Mouse (Mus musculus) adrenal gland, postnatal 25 days (tissue): ENCODE measurements around the gene Cfap52. TPM values are rescaled to one million over a fixed set of nuclear protein-coding genes. Genes with fewer than 3 reads are reported as not detected.
A peak's percentile ranks its signal among the peaks of the same experiment; 100 is the strongest.

Experiments used
- DNase-seq: peaks from one replicate; pipeline ENCODE4 v3.0.0; 2021; ENCODE audit warnings: mixed read lengths
- long read RNA-seq: library from polyadenylated mRNA; stranded (forward); transcript quantifications from one replicate; pipeline ENCODE4 v2.0.0, GENCODE M21; 2021
- total RNA-seq: library from RNA; stranded (reverse); gene quantifications from 2 replicates; pipeline ENCODE4 v1.2.3, GENCODE M21; 2021

Cfap52 gene
- not detected in 2 replicates for total RNA-seq
- long read RNA-seq = 0 reads

DNA sequence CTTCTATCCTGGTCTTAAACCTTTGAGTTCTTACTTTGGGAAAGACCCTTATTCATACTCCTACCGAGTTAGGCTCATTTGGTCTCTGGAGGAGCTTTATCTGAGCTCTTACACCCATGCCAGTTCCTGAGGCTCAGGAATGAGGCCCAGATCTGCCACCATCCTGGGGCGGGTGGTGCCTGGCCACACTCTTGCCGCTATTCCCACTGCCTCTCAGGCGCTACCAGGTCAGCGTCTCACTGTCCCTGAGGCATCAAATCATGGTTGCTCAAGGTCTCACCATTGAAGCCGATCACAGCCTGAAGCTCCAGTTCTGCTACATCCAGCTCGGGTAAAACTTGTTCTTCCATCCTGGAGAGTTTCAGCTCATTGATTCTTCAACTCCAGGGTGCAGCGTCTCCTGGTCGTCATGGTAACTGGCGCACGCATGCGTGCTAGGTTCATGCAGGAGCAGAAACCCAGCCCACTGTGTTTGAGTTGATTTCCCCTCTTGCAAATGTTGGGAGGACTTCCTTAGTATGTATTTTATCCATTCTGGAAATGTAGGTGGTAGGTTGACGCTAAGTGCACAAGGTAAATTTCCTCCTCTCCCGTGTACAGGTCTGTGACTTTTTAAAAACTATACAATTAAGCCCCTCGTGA lies at the start of gene Cfap52:
TSS of gene Cfap52 (minus strand) at position 410 of the 642 bp plus-strand sequence.
- DNase-seq = peak; percentile 88

DNA sequence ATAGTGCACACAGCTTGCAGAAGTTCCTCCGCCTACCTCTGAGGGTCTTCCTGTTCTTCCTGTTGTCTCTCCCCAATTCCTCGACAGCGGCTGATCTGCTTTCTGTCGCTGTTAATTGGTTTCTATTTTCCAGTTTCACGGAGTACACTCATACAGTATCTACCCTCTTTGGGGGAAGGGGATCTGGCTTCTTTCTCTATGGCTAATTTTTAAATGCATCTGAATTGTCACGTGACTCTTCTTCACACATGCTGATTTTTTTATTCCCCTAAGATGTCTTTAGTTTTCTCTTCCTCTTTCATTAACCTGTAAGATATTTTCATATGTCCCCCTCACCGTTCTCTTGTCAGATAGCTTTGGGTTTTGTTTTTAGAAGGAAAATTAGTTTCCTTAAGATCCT lies 46.8 kb upstream of the Cfap52 start:
- no peak for DNase-seq

DNA sequence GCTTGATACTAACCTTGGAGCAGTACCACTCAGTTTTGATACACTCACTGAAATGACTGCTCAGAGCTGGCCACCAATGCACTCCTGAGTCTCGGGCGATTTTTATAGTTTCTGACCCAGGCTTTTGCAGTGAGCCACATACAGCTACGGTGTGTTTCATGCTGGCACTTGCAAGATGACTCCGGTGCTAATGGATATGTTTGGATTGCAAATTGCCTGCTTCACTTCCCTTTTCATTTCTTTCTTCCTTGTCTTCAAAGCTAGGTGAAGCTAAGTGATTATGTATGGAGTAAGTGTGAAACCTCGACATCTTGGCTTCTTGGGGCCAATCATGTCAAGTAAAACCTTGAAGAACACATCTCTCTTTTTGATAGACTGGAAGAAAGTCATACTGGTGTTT lies 43.9 kb upstream of the Cfap52 start:
- DNase-seq = no peak

DNA sequence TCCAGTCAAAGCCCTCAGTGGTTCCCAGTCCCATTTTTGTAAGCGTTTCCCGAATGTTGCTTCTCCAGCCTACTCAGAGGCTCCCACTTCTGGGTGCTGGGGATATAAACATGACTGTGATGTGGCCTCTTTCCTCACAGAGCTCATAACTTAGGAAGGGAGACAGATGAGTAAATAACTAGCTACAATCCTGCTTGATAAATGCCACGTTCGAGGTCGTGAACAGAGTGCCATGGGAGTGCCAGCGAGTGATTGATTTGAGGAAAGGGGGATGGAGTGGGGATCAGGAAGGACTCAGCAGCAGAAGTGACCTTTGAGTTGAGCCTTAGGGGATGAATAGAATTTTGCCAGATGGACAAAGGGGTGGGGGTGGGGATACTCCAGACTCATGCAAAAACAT lies 42.2 kb upstream of the Cfap52 start:
- DNase-seq = peak; percentile 16

DNA sequence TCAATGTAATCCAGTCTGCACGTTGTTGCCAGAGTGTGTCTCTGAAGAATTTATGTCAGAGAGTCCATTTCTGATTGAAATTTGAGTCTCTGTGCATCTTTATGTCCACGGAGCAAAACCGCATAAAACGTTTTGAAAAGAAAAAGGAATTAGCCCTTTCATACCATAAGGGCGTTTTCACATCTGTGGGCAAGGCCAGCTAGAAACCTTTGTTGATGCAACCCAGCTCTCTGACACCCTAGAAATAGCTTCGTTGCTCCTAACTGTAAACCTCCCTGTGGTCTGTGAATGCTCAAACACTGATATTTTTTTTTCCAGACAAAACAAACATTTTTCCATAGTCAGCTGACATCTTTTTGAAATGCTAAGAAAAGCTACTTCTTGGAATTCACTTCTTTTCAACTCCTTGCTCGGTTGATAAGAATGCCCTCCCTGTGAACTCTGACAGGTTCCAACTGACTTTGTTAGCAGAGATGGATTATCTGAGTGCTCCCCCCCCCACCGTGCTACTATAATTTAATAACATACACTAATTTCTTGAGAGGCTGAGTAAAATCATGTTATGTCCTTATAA lies 40.9 kb upstream of the Cfap52 start:
- DNase-seq = no peak

DNA sequence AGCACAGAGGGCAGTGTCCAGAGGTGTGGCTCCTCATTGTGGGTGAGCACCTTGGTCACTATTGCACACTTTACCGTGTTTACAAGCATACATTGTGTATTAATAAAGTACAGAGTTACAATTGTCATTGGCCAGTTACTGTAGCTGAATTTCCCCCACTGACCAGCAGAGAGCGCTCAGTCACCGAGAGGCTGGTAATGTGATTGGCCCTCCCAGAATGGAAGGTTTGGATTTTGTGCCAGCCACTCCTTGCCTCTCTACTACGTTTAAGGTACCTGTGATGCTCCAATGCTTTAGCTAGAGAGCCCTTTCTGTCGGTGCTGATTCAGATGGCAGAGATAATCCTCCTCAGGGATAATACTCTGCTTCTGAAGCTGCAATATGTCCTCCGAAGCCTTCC lies 38.7 kb upstream of the Cfap52 start:
- DNase-seq = peak; percentile 73

DNA sequence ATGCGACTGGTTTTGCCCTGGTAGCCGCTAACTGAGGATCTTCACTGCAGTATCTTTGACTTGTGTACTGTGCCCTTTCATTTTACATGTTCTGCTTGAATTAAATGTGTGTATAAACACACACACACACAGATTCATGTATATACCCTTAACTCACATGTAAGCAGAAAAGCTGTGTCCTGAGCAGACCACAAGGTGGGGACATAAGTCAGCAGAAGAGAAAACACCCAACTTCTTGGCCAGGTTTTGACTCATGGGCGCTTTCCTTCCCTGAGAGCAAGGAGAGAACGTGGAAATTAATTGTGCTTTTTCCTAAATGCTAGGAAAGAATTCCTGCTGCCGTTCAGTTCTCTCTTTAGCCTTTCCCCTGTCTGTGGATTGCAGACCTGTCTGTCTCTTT lies 34.2 kb upstream of the Cfap52 start:
- DNase-seq = no peak

DNA sequence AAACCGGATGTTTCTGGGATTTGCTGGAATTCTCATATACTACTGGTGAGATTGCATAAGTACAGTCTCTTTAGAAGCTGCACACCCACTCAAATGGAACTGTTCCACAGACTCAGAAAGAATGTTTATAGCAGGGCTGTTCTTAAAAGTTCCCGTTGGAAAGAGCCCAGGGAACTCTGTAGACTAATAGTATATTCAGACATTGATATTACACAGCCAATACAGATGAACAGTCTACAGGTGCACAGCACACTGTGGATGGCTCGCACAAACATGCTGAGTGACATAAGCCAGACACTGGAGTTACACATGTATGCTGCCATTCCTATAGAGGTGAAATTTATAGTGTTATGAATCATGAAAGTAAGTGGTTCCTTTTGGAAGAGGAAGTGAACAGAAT lies 33.5 kb upstream of the Cfap52 start:
- DNase-seq = no peak

DNA sequence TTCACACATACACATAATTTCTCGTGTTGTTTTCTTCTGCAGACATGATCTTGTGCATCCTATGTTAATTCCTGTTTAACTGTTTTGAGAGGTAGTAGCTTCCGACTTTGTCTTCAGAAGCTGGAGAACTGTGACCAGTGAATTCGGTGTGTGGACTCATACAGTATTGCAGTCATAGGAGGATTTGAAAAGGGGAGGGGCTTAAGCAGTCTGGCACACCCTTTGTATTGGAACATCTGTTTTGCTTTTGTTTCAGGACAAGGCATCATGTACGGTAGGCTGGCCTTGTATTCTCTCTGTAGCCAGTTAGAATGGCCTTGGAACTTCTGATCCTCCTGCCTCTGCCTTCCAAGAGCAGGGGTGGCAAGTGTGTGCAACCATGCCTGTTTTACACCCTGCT lies 30.5 kb upstream of the Cfap52 start:
- no peak for DNase-seq

DNA sequence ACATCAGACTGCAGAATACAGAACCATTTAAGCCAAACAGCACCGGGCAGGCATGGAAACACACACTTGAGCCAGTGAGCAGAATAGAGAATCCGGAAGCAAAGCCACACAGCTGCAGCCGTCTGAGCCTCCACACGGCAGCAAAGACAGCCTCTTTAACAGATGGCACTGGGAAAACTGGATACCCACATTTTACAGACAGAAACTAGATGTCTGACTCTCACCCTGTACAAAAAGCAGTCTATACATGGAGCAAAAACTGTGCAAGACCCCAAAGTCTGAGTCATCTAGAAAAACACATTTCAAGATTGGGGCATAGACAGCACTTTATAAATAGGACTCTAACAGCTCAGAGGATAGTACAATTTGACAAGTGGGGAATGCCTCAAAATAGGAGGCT lies 25.8 kb upstream of the Cfap52 start:
- no peak for DNase-seq

DNA sequence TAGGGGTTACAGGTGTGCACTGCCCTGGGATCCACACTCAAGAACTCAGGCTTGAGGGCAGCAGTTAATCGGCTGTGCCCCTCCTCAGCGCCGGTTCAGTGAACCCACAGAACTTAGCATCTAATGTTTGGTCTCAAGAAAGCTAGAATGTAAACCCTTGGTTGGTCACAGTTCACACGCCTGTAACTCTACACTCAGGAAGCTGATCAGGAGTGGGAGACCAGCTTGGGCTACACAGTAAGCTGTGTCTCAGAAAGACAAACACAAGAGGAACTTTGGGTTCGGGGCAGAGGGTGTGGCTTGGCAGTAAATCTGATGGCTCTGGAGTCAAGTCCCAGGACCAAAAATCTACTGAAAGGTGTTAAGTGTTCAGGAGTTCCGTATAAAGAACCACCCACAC lies 18.1 kb upstream of the Cfap52 start:
- no peak for DNase-seq

DNA sequence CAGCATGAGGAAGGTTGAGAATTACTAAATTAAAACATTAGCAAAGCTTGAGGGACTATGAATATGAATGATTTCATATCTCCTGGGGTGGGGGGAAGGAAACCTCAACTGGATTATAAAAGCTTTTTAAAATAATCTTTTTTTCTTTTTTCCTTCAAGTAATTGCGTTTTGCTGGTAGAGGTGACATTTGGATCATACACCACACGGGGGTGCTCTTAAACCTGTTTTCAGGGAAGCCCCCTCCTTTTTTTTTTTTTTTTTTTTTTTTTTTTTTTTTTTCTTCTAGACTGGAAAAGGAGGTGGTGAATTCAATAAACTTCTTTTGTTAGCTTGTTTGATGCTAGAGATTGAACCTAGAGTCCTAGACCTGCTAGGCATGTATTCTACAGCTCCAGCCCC lies 9.8 kb upstream of the Cfap52 start:
- no peak for DNase-seq

DNA sequence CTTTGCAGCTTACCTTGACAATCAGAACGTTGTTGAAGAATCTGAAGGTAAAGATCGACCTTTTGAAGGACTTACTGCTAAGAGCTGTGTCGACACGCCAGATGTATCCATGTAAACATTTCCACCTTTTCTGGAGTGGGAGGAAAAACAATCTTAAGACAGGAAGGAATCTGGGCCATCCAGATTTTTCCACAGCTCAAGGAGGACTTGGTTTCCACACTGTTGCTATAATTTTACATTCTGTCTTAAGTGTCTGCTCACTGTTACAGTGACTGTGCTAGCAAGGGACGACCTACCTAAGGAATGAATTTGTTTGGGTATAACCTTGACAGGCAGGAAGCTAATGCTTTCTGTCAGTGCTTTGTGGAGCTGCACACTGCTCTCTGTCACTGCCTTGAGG lies 7.8 kb upstream of the Cfap52 start:
- DNase-seq = no peak

DNA sequence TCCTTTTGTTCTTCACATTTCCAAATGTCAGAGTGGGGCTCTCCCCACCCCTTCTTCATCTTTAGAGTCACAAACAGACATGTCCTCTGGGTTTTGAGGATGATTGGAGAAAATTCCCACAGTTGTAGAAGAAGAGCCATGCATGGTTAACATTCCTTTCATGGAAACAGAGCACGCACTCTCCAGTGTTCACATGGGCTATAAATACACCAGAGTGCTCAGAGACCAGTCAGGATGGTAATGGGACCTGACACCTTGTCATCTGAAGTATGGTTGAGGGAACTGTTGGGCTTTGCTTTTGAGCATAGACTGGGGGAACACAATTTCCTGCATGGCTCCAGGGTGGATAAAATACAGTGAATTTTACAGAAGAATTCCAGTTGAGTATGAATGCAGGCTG lies 7.2 kb upstream of the Cfap52 start:
- no peak for DNase-seq

DNA sequence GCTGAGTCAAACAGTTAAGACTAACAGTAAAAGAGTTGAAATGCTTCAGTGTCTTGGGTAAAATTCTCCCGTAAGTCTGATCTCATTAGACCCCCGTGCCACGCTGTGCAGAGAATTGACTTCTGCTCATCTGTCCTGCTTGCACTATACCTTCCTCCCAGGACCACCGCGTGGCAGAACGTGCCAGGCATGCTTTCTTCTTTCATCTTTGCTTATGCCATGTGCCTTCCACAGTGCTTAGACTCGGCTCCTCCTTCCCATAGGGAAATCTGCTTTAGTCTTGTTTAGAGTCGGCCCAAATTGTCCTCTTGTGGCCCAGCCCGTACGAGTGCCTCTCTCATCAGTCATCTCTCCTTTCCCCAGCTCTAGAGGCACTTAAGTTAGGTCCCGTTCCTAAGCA lies 2.4 kb upstream of the Cfap52 start:
- DNase-seq = no peak

DNA sequence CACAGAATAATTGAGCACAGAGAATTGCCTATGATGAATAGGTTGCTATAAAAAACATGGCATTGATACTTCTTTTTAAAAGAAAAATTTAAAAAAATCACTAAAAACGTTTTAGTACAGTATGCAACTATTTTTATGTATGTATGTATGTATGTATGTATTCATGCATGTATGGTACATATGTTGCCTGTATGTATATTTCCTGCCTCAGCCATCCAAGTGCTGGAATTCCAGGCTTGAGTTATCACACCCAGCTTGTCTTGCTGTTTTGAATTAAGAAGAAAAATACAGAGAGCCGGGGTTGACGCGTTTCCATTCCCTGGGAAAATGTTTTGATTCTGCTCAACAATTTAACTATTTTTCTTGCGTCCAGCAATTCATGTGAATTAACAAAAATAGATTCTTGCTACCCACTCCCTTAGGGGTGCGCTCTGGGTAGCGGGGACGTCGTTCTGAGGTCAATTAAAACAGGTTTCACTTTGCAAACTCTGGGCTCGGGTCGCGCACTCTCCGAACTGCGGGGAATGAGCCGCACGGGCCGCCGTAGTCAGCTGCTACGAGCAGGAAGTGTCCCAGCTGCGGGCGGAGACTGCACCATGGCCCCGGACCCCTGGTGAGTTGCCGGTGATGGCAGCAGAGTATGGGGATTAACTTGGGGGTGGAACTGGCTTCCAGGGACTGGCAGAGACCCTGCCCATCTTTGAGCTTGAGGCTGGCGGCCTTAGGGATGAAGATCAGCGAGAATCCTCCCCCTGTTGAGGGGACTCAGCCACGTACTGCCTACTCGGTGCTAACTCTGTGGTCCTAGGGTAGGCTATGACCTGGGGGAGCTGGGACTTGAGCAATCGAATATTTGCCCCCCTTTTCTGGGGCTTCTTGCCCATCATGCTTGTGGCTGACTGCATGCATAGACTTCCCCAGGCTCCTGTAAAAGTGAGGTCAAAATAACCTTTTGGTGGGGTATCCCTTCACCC lies 741 bp upstream of the Cfap52 start, which contains the start of gene Stx8:
TSS of gene Stx8 (plus strand) at position 289 of the 974 bp plus-strand sequence.
- DNase-seq = peak; percentile 98

DNA sequence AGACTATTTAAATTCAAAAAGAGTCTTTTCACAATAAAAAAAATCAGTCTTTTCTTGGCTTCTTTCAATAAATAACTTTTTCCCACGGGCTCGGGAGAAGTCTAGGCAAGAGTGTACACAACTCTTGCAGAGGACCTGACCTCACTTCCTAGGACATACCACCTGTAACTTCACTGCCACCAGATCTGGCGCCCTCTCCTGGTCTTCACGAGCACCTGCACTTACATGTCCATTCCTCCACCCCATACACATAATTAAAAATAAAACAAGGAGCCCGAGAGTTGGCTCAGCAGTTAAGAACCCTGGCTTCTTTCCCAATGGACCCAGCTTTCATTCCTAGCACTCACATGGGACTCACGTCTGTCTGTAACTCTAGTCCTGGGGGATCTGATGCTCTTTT lies 1.3 kb downstream of the Cfap52 start:
- no peak for DNase-seq

DNA sequence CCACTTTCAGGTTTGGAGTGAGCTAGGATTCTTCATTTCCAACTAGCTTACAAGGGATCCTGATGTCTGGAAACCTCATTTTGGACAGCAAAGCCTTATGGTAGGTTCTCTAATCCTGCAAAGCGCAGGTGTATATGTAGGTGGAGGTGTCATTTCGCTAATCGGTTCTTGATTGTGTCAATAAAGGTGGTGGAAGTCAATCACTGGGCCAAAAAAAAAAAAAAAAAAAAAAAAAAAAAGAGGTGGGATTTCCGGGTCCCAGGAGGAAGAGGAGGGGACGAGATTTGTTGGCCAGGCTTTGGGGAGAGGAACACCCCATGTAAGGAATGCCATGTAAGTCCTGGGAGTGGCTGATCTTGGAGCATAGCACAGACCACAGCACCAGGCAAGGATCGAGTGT lies 11.0 kb downstream of the Cfap52 start:
- no peak for DNase-seq

DNA sequence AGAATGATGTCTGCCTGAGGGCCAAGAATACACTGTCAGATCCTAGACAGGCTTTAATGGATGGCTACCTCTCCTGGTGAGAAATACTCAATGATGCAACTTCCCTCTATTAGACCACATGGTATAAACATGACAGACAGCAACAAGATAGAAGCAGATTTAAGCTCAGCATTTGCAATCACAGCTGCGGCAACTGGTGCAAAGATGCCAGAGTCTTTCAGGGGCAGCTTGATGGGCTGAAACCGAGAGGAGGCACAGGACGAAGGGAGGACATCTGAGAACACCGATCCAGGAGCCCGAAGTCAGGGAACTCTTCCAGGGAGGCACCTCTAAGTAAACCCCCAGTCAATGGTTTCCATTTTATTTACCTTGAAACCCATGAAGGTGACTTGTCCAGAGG lies 11.8 kb downstream of the Cfap52 start:
- DNase-seq = no peak

DNA sequence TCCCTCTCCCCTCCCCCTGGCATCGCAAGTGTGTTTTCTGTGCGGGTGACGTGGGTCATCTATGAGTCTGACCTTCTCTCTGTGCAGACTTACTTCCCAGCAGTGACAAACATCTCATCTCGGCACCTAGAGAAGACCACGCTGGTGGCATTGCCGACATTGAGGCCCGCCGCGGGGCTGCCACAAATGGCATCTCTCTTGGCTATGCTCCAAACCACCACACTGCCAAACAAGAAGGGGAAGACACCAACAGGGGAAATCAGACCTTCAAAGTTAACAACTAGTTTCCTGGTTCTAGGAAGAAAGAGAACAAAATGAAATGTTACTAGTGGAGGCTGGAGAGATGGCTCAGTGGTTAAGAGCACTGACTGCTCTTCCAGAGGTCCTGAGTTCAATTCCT lies 16.0 kb downstream of the Cfap52 start:
- DNase-seq = no peak

DNA sequence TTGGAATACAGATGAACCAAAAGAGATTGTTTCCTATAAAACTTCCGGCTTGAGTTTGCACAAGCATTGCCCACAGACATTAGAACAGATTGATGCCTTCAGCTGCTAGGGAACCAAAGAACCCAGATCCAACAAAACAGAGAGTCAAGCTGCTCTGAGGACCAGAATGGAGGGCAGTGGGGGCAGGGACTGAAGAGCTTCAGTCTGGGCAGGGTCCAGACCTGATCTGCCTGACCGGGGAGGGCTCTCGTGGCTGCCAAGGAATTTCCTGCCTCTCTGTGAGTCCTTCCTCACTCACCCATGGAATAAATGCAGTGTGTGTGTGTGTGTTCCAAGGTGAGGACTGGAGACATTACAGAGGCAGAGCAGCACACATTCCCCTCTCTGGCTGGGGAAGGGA lies 17.2 kb downstream of the Cfap52 start:
- DNase-seq = no peak

DNA sequence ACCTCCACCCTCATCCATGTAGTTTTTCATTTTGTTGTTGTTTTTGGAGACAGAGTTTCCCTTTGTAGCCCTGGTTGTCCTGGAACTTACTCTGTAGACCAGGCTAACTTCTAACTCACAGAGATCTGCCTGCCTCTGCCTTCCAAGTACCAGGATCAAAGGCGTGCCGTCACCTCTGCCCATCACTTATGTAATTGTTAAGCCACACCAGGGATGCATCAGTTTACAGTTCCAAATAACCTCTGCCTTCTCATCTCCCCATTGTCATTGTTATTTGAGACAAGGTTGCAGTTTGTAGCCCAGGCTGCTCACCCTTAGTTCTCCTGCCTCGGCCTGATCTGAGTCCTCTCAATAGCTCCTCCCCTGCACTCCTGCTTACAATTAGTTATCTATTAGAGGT lies 33.3 kb downstream of the Cfap52 start:
- DNase-seq = no peak

DNA sequence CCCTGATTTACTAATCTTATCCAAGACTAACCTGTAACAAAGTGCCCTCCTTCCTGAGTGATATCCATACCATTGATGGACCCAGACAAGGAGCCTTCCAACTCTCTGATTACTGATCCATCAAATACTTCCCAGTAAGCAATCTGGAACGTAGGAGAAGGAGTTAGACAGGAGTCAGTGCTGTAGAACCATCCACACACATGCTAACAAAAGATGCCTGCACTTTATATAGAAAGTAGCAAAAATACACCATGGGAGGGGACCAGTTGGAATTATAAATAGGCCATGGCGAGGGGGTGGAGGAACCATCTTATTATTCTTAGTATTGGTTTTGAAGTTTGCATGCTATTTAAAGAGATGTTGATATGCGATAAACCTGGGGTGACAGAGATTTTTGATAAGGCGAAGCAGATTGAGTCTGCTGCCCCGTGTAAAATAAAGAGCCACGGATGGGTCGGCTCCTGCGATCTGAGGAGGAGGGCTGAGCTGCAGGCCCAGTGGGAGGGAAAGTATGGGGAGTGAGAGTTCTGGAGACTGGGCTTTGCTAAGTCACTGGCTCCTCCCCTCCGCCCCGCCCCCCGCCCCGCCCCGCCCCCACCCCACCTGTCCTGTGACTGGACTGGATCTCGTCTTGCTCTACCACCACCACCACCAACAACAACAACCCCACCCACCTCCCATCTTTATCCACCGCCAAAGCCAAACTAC lies 38.9 kb downstream of the Cfap52 start:
- no peak for DNase-seq
